Mouse (Mus musculus) layer of hippocampus, adult 2 months (tissue): ENCODE results near the gene Mettl16. TPM values are rescaled to one million over a fixed set of nuclear protein-coding genes. Genes with fewer than 3 reads are reported as not detected.

ENCODE experiments used
- DNase-seq, 2 experiments: peaks; one replicate each; pipeline ENCODE4 v3.0.0; 2022; ENCODE audit warnings: low spot score in 2 of 2
- H3K27ac ChIP-seq: fragments of 200-600 bp; 2 replicates; pipeline ENCODE4 v1.8.1; 2022
- H3K4me3 ChIP-seq: fragments of 200-600 bp; 2 replicates; pipeline ENCODE4 v1.8.1; 2022; ENCODE audit warnings: mild to moderate bottlenecking
- CTCF ChIP-seq: fragments of 200-600 bp; conservative IDR thresholded peaks from 2 replicates; pipeline ENCODE4 v1.8.1; 2022; ENCODE audit warnings: antibody characterized with exemption, mild to moderate bottlenecking, moderate library complexity
- total RNA-seq, 2 experiments: library from RNA; stranded (reverse); gene quantifications; 2 replicates each; pipeline ENCODE4 v1.2.3; 2021

Mettl16 gene
- total RNA-seq, 2 experiments from 2014 or later, result 31.2 to 31.3 TPM

DNA sequence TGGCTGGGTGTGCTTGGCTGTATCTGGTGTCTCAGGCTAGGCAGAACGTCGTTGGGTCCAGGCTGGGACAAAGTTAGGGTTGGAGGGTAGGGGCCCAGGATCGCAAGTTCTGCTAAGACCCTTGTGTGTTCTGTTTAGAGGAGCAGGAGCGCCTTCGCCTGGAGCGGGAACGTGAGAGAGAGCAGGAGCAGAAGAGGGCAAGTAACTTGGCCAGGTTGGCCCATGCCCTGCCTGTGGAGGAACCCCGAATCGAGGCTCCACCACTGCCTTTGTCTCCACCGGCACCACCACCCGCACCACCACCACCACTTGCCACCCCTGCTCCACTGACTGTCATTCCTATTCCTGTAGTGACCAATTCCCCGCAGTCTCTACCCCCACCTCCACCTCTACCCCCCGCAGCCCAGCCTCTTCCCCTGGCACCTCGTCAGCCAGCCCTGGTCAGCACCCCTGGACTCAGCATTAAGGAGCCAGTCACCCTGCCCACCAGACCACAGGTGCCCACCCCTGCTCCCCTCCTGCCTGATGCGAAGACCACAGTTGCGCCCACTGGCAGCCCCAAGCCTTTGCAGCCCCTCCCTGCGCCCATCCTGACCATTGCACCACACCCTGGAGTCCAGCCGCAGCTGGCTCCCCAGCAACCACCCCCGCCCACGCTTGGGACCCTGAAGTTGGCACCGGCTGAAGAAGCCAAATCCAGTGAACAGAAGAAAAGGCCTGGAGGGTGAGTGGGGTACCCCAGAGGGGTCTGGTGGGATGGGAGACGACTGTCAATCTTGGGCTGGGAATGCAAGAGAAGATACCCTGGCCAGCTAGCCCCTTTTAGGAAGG lies 65.8 kb downstream of the Mettl16 start:
- TF ChIP-seq CTCF, result no peak
- Histone ChIP-seq H3K4me3 (no peak overlapping the region), H3K27ac (no peak overlapping the region)
- no peak for DNase-seq

DNA sequence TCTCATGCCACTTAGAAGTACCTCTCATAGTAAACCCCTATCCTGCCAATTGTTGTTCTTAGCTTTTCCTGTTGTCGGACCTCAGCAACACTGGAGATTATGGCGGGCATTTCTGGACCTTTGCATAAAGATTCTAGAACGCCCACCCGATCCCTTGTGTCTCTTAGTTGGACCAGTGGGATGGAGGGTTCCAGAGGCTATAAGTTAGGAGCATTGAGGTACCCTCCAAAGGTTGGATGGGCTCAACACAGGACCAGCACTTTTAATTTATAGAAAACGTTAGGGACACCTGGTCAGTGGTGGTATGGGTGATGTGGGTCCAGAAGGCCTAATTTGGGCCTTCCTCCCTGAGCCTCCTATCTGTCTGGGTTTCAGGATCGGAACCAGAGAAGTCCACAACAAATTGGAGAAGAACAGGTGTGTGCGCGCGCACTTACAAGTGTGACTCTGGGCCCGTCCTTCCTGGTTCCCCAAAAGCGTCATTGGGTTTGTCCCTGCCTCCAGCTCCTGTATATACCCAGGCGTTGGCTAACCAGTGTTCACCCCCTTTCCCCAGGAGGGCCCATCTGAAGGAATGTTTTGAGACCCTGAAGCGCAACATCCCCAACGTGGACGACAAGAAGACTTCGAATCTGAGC lies 66.5 kb downstream of the Mettl16 start:
- no peak for TF ChIP-seq CTCF
- DNase-seq, result no peak
- H3K4me3 ChIP-seq, result peak overlapping the region; percentile 77
- peak overlapping the region; percentile 91 for H3K27ac ChIP-seq

DNA sequence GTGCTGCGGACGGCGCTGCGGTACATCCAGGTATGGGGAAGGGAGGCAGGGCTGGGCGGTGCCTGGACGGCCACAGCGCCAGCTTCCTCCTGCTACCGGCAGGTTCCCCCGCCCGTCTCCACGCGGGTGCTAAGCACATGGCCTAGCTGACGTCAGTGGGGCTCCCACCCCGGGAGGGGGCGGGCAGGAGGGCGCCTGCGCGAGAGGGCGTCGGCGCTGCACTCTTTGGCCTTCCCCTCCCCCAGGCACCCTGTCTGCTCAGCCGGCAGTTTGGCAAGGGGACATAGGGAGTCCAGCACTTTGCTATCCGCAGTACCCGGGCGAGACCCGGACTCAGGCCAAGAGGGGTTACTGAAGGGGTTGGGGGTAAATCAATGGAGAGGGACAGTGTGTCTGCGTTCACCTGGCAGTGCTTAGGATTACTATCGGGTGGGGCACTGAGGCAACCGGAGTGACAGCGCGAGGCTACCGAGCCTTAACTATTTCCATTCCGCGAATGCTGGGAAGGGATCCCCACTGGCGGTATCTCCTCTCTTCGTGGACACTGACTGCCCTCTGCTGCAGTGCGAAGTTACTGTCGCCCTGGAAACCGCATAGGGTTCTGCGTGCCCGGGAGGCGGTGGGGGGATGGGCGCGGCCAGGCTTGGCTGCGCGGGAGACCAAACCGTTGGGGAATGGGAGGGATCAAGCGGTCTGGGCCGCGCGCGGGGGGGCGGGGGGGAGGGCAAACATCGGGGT lies 67.2 kb downstream of the Mettl16 start:
- H3K4me3 ChIP-seq, result peak overlapping the region; percentile 77
- TF ChIP-seq CTCF, result peak; percentile 15; the same call in 1 of the 2 replicates
- DNase-seq, result peak; percentile 94
- H3K27ac ChIP-seq, result peak overlapping the region; percentile 91

DNA sequence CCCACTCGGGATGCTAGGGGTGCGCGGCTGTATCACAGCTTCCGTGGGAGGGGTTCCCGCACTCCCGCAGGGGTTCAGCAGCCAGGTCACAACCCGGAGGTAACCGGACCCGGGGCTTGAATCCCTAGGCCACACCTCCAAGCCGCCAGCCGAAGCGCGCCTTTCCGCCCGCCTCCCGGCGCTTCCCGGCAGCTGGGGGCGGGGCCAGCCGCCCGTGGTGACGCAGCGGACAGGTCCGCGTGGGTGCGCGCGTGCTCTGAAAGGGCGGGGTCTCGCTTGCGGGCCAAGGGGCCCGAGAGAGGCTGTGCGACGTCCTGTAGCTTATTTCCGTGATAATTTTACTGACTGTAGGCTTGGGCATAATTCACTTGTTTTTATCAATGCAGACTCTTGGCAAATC lies 67.8 kb downstream of the Mettl16 start:
- TF ChIP-seq CTCF, result no peak
- peak; percentile 86 to 88 for DNase-seq
- peak overlapping the region; percentile 91 for H3K27ac ChIP-seq
- H3K4me3 ChIP-seq, result peak overlapping the region; percentile 77

DNA sequence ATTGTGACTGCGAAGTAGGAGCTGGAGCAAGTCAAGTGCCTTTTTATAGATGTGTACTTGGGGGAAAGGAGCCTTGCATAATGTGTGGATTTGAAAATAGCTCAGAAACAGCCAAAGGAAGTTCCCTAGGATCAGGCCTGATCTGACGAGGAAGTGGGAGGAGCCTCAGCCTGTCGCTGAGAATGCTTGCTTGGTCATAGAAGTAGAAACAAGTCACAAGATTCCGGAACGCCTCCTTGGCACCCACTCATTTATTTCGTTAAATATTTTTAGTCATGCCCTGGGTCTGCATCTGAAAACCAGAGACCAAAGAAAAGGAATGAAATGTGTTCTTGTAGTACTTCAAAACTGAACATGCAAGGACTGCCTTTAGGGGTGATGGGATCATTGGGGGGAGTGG lies 68.3 kb downstream of the Mettl16 start:
- Histone ChIP-seq H3K4me3 (peak overlapping the region; percentile 77), H3K27ac (peak overlapping the region; percentile 91)
- TF ChIP-seq CTCF, result no peak
- peak; percentile 42 to 54 for DNase-seq

DNA sequence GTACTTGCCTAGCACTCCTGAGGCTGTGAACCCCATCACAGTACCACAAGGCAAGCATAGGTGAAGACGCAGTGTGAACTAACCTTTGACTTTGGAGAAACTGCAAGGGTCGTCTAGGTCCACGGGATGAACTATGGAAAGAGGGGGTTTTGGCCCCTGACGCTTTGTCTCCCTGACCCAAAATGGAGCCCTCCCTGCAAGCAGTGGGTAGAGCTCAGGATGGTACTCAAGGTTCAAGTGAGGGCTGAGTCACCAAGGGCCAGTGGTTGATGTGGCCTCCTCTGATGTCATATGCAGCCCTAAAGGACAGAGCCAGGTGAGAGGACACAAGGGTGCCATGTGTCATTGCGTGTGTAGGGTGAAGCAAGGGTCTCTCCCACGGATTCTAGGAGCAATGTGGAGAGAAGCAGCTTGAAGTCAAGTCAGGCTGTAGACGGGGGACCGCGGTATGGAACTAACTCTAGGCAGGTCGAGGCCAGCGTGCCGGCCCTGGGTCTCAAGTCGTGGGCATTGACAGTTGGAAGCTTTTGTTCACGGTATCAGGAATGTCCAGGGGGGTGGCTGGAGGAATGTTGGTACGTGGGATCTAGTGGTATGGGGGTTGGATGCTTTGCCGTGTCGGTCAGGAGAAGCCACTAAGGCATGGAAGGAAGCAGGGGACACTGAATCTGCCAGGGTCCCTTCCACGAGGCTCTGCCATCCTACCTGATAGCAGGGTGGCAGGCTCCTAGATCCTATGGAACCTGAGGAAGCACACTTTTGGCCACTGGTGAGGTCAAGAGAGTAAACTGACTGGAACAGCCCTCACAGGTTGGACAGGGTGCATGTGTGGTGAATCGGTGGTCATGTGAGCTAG lies 69.5 kb downstream of the Mettl16 start:
- TF ChIP-seq CTCF, result no peak
- H3K27ac ChIP-seq, result no peak overlapping the region
- H3K4me3 ChIP-seq, result no peak overlapping the region
- no peak for DNase-seq

DNA sequence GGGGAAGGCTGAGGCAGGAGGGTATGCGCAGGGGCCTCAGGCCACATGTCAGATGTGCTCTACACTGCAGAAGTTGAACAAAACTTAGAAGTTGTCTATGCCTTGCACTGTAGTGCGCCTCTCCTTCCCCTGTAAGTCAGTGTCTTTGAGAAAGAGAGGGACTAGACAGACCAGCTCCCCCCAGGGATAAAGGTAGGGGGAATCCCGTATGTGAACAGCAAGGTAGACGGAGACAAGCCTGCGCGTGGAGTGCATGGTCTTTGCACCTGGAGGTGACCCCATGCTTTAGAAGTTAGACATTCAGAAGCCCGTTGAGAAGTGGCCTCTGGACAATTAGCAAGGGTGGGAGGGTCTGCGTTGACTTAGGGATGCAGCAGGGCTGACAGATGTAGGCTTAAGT lies 70.1 kb downstream of the Mettl16 start:
- no peak overlapping the region for H3K4me3 ChIP-seq
- DNase-seq, result no peak

DNA sequence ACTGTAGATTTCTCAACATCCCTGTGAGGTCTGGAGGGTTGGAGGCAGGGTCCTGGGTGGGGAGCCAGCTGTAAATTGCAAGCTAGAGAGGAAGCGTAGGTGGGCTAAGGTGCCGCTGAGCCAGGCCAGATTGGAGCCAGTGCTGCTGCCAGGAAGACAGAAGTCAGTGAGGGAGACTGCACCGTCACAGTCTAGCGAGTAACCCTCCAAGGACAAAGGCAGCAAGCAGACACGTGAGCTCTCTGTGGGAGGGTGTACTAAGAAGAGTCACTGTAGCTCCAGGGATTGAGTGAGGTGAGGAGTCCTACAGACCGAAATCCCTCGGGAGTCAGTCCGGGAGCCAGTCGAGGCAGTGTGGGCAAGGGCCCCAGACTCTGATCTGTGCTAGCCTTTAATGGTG lies 70.7 kb downstream of the Mettl16 start:
- no peak overlapping the region for H3K4me3 ChIP-seq
- H3K27ac ChIP-seq, result peak overlapping the region; percentile 83; the same call in 1 of the 2 replicates
- DNase-seq, result no peak
- TF ChIP-seq CTCF, result no peak

More for the DNA sequence above, 70.1 kb downstream of the Mettl16 start:
- H3K27ac ChIP-seq, result peak overlapping the region; percentile 83; the same call in 1 of the 2 replicates
- TF ChIP-seq CTCF, result no peak

DNA sequence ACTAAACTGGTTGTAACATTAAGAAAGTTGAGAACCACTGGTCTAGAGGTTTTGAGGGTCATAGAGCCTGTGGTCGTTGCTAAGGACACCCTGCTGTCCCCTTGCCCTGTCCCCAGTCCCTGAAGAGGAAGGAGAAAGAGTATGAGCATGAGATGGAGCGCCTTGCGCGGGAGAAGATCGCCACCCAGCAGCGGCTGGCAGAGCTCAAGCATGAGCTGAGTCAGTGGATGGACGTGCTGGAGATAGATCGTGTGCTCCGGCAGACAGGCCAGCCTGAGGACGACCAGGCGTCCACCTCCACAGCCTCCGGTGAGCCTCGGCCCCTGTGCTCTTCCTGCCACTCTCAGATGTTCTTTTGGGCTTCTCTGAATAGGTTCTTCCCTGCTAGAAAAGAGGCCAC lies 71.4 kb downstream of the Mettl16 start:
- H3K4me3 ChIP-seq, result no peak overlapping the region
- no peak for DNase-seq
- peak overlapping the region; percentile 83 for H3K27ac ChIP-seq
- no peak for TF ChIP-seq CTCF

DNA sequence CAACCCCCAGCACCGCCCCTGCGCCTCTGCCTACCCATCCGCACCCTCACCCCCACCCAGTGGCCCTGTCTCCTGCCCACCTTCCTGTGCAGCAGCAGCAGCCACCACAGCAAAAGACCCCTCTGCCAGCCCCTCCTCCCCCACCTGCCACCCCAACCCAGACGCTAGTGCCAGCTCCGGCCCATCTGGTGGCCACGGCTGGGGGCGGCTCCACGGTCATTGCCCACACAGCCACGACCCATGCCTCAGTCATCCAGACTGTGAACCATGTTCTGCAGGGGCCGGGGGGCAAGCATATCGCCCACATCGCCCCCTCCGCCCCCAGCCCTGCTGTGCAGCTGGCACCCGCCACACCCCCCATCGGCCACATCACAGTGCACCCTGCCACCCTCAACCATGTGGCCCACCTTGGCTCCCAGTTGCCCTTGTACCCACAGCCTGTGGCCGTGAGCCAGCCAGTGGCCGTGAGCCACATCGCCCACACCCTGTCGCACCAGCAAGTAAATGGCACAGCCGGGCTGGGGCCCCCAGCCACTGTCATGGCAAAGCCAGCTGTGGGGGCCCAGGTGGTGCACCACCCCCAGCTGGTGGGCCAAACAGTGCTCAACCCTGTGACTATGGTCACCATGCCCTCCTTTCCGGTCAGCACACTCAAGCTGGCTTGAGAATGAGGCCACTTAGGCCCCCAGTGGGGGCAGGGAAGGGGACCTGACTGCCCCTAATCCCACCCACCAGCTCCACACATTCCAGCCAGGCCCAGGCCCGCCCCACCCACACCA lies 72.2 kb downstream of the Mettl16 start:
- H3K27ac ChIP-seq, result peak overlapping the region; percentile 83
- H3K4me3 ChIP-seq, result no peak overlapping the region
- no peak for TF ChIP-seq CTCF
- no peak for DNase-seq

DNA sequence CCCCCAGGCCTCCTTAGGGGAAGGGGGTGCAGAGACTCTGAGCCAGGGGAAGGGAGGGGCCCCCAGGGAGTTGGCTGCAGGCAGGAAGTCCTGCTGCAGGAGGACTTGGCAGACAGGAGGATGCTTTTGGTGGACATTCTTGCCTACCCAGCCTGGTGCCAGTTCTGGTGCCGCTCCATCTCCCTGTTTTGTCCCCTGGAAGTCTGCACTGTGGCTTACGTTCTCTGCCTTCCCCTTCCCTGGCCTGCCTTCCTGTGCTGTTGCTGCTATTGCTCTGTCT lies 72.7 kb downstream of the Mettl16 start:
- DNase-seq, result no peak
- Histone ChIP-seq H3K27ac (peak overlapping the region; percentile 83), H3K4me3 (no peak overlapping the region)
- TF ChIP-seq CTCF, result no peak

DNA sequence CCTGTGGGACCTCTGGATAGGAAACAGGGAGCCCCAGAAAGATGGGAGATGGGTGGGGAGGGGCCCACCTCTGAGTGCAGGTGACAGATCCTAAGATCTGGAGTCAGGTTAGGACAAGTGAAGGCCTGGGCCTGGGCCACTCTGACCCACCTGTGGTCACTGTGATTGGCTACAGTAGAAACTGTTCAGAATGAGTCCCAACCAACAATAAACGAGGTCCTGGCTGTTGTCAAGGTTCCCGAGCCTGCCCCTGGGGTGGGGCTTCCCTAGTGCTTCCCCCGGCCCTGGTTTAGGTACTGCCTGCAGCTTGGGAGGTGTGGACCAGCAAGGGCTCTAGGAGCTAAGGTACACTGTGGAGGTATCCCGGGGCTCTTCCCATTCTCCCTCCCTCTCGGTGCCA lies 73.1 kb downstream of the Mettl16 start:
- TF ChIP-seq CTCF, result no peak
- peak overlapping the region; percentile 83; the same call in 1 of the 2 replicates for H3K27ac ChIP-seq
- DNase-seq, result no peak
- H3K4me3 ChIP-seq, result no peak overlapping the region
